In the genomic region with DNA sequence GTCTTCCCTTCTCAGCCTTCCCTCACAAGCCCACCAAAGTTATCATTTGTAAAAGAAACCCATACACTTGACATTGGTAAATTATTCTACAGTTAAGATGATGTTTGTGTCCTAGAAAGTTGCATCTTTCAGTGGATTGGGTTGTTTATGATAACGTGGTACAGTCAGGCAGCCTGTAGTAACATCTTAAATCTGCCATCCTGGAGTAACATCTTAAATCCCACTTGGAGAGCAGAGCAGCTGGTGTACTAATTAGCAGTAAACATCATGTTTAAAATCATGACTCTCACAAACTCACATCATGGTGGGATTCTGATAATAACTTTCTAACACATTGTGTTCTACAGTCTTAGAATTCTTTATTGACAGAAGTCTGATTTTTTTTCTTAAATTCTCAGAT, we compare ENCODE assay signal across 17 mouse cellular contexts.
"Had no signal": no experiment of that assay in that cellular context is flagged by ENCODE, and none has a peak within 500 bp of the region (broad histone marks: within the 10 kb centered on the region; RNA-seq: fewer than 3 reads in every experiment).

No protein-coding gene starts in this region.

- H3K9ac ChIP-seq: liver, embryonic 13.5 days; neural tube, embryonic 12.5 days had no signal

- H3K27me3 ChIP-seq: liver, embryonic 13.5 days; neural tube, embryonic 12.5 days had no signal

- H3K27ac ChIP-seq: left cerebral cortex, adult 2 months; liver, embryonic 13.5 days; neural tube, embryonic 12.5 days had no signal

- H3K4me3 ChIP-seq: left cerebral cortex, adult 2 months; liver, embryonic 13.5 days; neural tube, embryonic 12.5 days had no signal

- H3K9me3 ChIP-seq: liver, embryonic 13.5 days; neural tube, embryonic 12.5 days had no signal

- H3K36me3 ChIP-seq: liver, embryonic 13.5 days; neural tube, embryonic 12.5 days had no signal

- H3K4me1 ChIP-seq: liver, embryonic 13.5 days; neural tube, embryonic 12.5 days had no signal

- H3K4me2 ChIP-seq: liver, embryonic 13.5 days; midbrain, embryonic 11.5 days; neural tube, embryonic 12.5 days had no signal

- DNase-seq: kidney, adult 18-20 months; kidney, adult 9 months; kidney, postnatal 14 days; kidney, postnatal 4 days; layer of hippocampus, postnatal 36 days; liver, embryonic 13.5 days; lung, adult 2 months; lung, postnatal 14 days; lung, postnatal 4 days; midbrain, embryonic 14.5 days; right cerebral cortex, adult 18-20 months; right cerebral cortex, postnatal 25 days; thymus, adult 18-20 months; thymus, postnatal 36 days had no signal
